Mouse (Mus musculus): ENCODE results near the gene Npr3.
"Not testable (repeated sequence)": the region's sequence is repeated elsewhere in the genome, so short reads cannot be mapped to it uniquely, and the experiment has no call there.

Gene Npr3

DNA sequence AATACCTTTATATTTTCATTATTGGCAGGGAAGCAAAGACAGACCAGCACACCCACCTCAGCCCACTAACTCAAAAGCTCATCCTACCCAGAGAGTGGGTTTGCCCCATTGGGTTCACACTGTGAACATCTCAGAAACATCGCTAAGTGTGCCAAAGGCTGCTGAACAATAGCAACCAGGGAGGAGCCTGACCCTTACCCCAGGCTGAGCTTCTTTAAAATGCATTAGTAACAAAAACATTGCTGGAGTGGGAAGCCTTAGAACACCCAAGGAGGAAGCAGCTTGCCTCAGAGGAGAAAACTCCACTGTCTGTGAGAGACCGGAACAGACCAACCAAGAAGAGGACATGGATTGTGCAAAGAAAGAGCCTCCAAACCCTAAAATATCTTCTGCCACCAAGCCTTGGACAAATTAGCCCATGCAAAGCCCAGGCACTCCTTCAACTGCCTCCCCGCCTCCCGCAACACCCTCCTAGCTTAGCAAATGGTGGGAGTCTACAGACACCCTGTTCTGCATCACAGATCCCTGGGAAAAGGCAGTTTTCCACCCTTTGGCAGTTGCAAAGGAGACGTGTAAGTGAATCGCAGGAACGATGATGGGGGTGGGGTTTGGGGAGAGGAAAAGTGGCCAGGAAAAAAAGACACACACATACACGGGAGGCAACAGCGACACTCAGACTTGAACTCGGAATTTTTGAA, 24.4 kb downstream of the Npr3 start:
- no peak for DNase-seq (ENCODE audit: extremely low spot score, low read depth, low spot score)

DNA sequence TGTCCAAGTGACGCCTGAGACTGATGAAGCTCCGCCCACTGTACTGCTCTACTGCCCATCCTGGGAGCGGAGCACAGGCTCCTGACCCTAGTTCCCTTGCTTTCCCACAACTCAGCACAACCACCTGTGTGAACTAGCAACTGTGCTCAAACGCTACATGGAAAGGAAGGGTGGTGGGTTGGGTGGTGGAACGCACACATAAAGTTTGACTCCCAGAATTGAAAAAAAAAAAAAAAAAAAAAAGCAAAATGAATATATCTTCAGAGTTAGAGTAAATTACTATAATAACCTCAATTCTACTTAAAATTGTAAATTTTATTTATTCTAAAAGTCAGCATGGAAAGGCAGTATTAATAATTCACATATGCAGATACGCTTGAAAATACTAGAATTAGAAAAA, 25.3 kb downstream of the Npr3 start:
- DNase-seq (ENCODE audit: extremely low spot score, low read depth, low spot score), result no peak

DNA sequence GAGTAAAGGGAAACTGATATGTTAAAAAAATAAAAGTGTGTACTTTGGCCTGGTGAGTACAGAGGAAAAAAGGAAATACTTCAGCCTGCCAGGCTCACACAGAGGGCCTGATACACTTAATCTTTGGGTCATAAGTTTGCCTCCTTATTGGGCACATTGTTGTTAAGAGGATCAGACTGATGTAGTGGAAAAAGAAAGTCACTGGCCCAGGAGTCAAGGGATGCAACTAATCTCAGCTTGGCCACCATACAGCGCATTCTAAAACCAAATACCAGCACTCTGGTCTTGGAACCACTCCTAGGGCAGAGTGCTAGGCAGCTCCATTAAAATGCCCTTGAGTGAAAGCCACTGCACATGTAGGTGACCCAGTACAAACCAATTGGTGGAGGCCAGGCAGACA, 28.8 kb downstream of the Npr3 start:
- DNase-seq (ENCODE audit: extremely low spot score, low read depth, low spot score), result no peak

DNA sequence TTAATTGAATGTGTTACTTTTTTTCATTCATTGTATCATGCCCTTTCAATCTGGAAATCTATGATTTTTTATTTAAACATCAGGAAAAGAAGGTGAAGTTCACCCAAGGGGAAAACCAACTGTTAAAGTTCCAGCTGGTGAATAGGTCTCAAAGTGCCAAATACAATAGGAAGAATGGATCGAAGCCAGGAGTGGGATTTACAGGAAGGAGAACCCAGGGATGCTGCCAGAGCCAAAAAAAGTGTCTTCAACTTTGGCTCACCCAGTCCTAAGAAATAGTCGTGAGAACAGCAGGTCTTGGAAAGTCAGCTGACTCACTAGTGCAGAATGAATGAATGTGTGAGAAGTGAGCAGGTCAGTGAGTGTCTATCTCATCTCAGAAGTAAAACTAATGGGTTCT, 29.8 kb downstream of the Npr3 start:
- DNase-seq (ENCODE audit: extremely low spot score, low read depth, low spot score), result no peak

DNA sequence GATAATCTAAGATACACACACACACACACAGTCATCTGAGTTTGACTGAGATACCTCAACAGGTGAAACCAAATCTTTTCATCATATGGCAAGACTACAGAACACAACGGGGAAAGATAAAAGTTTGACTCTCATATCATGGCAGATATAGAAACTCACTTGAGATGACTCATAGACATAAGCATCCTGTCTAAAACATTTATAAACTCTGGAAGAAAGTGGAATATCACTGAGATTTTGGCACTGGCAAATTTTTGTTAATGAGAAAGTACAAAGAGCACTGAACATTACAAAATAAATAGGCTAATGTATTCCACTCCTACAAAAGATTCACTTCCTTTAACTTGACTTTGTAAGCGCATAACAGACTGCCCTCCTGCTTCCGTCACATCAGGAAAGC, 40.2 kb downstream of the Npr3 start:
- no peak for DNase-seq (ENCODE audit: extremely low spot score, low read depth, low spot score)

DNA sequence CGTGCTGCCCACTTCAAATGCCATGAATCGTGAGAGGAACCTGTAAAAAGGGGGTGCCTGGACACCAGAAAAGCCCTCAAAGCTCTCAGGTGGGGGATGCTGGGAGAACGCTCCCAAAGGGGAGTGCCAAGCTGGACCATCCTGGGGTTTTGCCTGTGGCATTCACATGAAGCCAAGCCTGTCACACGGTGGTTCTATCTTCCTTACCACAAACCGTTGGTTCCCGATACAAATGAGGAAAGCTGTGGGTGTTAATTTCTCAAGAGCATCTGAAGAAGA, 43.6 kb downstream of the Npr3 start:
- DNase-seq (ENCODE audit: extremely low spot score, low read depth, low spot score), result no peak

DNA sequence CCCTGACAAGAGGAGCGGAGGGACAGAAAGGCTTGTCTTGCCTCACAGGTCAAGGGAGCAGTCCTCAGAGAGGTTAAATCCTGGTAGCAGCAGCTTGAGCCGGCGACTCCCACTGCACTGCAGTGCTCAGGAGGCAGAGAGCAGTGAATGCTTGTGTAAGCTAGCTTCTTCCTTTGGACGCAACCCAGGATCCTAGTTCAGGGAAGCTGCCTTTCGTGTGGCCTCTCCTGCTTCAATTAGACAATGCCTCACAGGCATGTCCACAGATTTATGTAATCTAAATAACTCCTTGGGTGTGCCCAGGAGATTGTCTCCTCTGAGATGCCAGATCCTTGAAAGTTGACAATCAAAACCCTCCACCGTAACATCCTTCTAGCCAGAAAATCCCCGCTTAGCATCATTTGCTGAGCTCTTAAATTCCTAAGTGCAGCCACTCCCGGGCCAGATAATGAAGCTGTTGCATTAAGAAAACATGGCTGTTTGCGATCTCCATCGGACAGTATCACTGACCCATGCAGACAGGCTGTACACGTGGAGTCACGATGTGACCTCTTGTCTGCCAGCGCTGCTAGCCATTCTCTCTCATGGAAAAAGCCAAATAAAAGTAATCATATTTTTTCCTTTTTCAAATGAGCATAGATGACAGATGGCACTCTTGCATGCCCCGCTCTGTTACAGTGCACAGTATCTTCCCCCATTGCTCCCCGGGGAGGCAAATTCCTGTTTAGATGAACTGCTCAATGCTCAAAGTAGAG, 44.1 kb downstream of the Npr3 start:
- DNase-seq (ENCODE audit: extremely low spot score, low read depth, low spot score), result no peak

DNA sequence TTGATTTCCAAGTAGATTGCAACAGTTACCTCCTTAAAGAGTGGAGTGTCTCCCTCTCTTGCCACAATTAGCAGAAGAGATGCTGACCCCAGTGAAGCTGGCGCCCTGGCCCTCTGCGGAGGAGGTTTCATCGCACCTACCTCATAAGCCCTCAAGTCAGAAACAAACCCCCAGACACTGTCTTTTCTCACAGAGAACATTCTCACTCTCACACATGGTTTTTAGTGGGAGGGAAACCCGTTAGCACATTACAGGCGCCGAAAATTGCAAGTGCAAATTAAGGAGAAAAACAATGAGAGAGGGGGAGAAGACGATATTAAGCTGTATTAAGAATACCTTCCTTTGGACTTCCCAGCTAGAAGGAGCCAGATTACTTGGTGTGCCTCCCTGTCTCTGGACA, 44.8 kb downstream of the Npr3 start:
- no peak for DNase-seq (ENCODE audit: extremely low spot score, low read depth, low spot score)

DNA sequence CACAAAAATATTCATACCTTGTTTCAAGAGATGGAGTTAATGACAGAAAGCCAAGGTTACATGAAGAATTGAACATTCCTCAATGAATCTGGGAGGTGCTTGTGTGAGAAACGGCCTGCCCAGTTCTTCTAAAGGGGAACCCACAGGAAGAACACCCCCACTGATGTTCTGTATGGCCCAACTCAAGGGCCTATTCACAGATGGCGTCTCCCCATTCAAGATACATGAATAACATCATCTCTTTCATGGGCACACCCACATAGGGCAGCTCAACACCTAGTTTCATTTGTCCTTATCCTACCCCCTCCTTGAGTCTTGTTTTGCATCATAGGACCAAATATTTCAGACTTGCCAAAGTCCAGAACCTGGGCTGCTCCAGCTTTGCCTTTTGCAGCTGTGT, 46.8 kb downstream of the Npr3 start:
- DNase-seq (ENCODE audit: extremely low spot score, low read depth, low spot score), result no peak

DNA sequence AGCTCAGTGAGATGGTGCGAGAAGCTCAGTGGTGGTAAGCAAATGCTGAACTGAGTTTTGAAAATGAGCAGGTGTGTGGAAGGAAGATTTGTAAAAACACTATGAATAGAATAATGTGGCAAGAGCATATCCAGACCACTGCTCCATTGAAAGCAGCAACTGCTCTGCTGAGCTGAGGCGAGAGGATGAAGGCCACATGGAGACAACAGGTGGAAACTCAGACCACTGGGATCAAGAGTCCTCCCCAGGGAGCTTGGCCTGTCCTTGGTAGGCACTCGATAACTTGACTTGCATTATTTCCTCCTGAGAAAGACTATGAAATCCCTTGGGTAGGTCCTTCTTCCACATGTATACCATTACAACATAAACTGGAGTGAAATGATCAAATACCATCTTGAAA, 47.3 kb downstream of the Npr3 start:
- DNase-seq (ENCODE audit: extremely low spot score, low read depth, low spot score), result no peak

DNA sequence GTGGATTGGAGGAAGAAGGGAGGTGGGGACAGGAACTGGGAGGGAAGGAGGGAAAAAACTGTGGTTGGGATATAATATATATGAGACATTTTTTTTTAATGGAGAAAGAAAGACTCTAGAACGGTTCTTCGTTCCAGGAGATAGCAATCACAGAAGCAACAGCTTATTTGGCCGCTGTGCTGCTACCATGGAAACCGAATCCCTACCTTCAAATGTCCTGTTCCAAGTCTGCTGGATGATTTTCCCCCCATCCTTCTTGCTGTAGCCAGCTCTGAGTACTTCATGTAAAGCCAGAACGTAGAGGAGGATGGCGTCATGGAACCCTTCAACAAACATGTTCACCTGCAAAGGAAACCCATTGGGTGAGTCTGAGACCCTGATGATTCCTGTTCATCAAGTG, 48.7 kb downstream of the Npr3 start:
- DNase-seq (ENCODE audit: extremely low spot score, low read depth, low spot score), result no peak

DNA sequence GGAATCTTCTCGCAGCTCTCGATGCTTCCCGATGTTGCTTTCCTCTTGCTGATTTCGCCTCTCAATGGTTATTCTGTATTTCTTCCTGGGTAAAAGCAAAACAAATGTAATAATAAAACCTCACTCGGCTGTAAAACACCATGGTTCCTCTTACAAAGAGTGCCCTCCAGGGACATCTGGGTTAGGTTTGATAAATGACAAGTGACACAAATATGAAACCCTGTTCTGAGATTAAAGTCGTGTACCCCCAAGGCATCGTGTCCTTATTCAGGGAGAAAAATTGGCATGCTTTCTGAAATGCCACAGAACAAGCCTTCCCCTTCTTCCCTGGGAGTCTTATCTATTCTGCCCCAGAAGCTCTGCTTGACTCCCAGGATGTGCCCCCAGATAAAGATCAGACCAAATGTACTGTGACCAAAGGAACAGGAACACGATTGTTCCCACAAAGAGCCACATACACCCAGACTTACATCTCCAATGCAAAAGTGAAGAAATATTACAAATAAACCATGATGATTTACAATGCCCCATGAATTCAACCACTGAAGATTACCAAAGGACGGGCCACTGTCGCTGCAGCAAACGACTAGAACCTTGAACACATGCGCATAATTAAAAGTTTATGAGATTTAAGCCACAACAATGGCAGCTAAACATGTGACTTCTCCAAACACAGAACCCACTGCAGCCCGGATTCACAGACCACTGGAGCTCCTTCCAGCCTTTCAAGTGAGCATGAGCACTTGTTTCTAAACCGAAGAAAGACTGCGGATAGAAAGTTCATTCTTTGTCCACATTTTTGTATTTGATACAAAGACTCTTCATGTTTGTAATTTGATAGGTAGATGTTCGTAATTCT, 61.7 kb downstream of the Npr3 start:
- no peak for DNase-seq (ENCODE audit: extremely low spot score, low read depth, low spot score)

DNA sequence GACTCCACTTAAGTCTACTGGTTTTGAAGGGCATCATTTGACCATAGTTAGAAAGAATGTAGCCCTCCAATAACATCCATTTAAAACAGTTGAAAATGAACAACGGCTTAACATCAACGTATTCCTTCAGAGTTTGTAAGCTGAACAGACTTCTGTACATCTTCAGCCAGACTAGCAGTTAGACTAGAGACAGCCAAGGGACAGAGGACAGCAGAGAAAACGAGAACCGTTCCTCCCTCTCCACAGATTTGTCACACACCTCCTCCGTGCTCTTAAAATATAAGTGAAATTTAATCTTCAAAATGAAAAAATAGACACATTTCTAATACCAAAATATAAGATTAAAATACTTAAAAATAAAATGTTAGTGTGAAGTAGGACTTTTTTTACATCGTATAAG, 63.0 kb downstream of the Npr3 start:
- no peak for DNase-seq (ENCODE audit: extremely low spot score, low read depth, low spot score)

DNA sequence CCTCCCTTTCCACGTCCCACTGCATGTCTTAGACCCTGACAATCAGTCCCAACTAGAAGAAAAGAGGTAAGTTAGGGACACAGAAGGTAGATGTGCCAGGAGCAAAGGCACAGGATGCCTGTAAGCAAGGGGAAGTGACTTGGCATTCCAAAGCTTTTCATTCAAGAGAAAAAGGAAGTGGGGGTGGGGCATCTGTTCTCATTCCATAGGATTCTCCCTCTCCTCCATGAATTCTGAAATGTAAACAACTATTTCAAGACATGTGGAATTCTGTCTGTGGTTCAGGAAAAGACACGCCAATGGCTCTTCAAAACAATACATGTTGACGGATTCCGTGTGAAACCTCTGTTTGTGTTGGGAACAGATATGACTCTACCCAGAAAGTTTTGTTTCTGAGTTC, 65.3 kb downstream of the Npr3 start:
- DNase-seq (ENCODE audit: extremely low spot score, low read depth, low spot score), result no peak

DNA sequence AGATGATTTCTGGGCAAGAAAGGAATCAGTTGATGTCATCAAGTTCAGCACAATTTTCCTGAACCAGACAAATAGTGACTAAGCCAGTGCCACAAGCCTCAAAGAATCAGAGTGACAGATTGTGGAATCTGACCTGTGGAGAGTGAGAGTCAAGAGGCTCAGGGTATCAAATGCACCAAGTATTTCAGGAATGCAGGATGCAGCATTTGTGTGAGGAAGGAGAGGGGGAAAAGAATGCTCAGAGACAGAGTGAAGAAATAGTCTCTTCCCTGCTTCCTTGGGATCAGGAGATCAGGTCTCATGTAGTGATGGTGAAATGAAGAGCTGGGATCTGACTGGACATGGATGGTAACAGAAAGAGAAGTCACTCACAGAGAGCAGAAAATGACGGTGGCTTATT, 71.2 kb downstream of the Npr3 start:
- DNase-seq (ENCODE audit: extremely low spot score, low read depth, low spot score), result no peak

DNA sequence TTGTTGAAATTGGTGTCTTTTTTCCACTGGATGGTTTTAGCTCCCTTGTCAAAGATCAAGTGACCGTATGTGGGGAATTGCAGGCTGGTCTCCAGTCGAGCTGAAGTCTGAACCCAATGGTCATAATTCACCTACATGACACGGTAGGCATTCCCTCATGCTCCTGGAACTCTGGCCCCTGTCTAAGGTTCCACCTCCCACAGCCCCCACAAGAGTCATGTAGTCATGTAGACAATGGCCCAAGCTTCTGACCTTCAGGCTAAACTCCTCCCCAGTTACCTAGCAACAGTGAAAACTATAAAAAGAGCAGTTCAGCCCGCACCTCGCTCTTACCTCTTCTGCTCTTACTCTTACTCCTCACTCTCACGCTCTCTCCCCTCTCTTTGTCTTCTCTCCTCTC, 84.7 kb downstream of the Npr3 start:
- DNase-seq (ENCODE audit: extremely low spot score, low read depth, low spot score), result not testable (repeated sequence)

DNA sequence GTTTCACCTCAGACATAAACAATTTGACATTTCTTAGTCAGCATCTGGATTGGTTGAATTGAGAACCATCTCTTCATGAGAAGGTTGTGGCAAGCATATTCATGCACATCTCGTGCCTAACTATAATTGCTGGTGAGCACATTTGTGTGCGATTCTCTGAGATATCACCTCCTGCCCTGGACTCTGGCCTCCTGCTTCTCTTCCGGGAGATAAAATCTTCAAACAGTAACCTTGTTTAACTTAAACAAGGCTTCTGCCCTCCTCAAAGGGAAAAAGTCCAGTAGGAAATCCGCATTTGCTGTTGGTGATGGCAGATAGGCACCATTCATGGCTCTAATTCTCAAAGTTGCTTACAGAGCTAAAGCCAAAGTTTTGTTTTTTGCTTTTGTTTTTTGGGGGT, 91.5 kb downstream of the Npr3 start:
- no peak for DNase-seq (ENCODE audit: extremely low spot score, low read depth, low spot score)

DNA sequence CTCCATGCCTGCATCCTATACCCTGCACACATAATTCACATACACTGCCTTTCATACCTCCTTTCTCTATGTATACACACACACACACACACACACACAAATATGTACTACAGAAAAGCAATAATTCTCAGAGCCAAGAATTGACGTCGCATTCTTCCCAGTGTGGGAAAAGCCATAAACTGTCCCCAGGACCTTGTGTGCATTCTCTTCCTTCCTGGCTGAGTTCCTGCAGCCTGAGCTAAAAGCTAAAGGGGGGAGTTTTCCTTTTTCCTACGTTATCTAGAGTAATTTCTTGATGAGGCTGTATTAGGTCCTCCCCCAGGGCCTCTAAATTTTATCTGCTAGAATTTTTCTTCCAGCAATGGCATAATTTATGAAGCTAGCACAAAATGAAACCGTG, 103.5 kb downstream of the Npr3 start:
- no peak for DNase-seq (ENCODE audit: extremely low spot score, low read depth, low spot score)

DNA sequence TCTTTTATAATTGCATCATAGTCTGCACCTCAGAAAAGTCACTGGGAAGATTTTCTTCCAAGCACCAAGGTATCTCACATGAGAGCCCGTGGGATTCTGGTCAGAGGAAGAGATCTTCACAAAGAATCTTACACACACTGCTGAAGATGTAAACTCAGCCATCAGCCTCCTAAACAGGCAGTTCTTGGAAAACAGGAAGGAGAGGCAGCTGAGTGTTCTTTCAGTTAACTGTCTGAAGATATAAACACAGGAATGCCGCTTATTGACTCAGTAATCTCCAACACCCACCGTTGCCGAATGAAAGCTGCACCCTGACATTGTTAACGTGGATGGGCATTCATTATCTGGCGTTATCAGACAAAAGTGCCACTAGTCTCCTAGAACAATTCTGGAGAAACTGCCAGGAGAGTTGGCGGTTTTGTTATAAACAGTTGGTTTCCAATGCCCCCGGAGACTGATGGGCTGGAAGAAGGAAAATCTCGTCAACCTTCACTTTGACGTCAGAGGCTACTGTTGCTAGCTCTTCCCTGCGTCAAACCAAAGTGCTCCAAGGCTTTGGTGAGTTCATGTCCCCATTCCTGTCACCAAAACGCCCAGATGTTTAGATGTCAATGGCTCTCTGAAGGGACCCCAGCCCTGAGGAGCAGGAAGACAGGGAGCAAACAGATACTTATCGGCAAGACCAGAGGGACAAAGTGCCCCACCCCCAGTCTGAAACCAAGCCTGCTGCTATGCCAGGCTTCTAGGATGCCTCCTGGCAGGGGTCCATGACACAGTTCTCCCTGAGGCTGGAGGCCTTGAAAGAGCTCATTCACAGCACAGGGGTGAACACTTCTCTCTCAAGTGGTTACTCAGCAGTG, 105.0 kb downstream of the Npr3 start:
- no peak for DNase-seq (ENCODE audit: extremely low spot score, low read depth, low spot score)

DNA sequence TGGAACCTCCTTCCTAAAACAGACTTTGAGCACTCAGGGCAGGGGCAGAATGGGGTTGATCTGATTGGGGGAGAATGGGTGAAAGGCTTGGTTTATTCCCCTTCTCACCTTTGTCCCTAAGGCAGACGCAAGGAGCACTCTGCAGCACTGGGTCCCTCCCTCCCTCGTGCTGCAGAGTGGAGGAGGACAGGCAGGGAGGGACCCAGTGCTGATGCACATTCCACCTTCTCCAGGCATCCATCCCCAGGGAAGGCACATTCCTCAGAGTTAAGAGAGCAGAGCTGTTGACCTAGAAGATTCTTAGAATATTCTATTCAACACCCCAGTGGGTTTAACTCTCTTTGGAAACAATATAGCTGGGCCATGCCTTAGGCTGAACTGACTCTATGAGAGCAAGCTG, 112.5 kb downstream of the Npr3 start:
- no peak for DNase-seq (ENCODE audit: extremely low spot score, low read depth, low spot score)
